Mouse (Mus musculus) liver, adult 2 months (tissue): ENCODE results near the gene Pgpep1l.

Source experiments
- CTCF ChIP-seq: fragments of 200-500 bp; IDR thresholded peaks from 2 replicates; pipeline ENCODE4 v1.5.1; 2011; ENCODE audit warnings: low read depth, low read length, control low read depth
- POLR2A ChIP-seq: fragments of 200-500 bp; IDR thresholded peaks from 2 replicates; pipeline ENCODE4 v1.6.1; 2011; ENCODE audit warnings: low read length, control low read depth; ENCODE audit not compliant: insufficient read depth; ENCODE audit errors: extremely low read depth

GRCm38 (mm10) chr7:68230831-68231230, 33.2 kb downstream of the Pgpep1l start:
- no peak for TF ChIP-seq CTCF
- no peak for TF ChIP-seq POLR2A
